Mouse (Mus musculus) hindbrain, embryonic 11.5 days (tissue): ENCODE measurements around the gene Alg9. TPM values are rescaled to one million over a fixed set of nuclear protein-coding genes. Genes with fewer than 3 reads are reported as not detected.

Experiments used
- ATAC-seq: fragments of 200-750 bp; cut with Nextera tagmentation; 2 replicates; pipeline ENCODE4 v1.8.0; 2017; ENCODE audit warnings: mild to moderate bottlenecking, moderate TSS enrichment, moderate library complexity; ENCODE audit not compliant: low FRiP score
- DNase-seq: peaks from one replicate; pipeline ENCODE4 v3.0.0-alpha.2; 2015; ENCODE audit warnings: low spot score
- H3K27ac ChIP-seq: fragments of 300-500 bp; sonication (generic); 2 replicates; pipeline ENCODE4 v1.5.1; 2014; ENCODE audit warnings: mild to moderate bottlenecking, low read depth, low read length
- H3K27me3 ChIP-seq: fragments of 300-500 bp; sonication (generic); 2 replicates; pipeline ENCODE4 v1.6.1; 2014; ENCODE audit warnings: mild to moderate bottlenecking, low read length, moderate library complexity, mixed read lengths; ENCODE audit not compliant: control insufficient read depth, insufficient read depth
- H3K36me3 ChIP-seq: fragments of 300-500 bp; sonication (generic); 2 replicates; pipeline ENCODE4 v1.6.1; 2014; ENCODE audit warnings: mild to moderate bottlenecking, low read length, moderate library complexity, mixed read lengths; ENCODE audit not compliant: control insufficient read depth, insufficient read depth
- H3K4me1 ChIP-seq: fragments of 300-500 bp; sonication (generic); replicated peaks from 2 replicates; pipeline ENCODE4 v1.6.1; 2014; ENCODE audit warnings: low read length, mixed read lengths; ENCODE audit not compliant: control insufficient read depth, insufficient read depth
- H3K4me2 ChIP-seq: fragments of 300-500 bp; sonication (generic); replicated peaks from 2 replicates; pipeline ENCODE4 v1.6.1; 2014; ENCODE audit warnings: mild to moderate bottlenecking, low read depth, low read length
- H3K4me3 ChIP-seq: fragments of 300-500 bp; sonication (generic); 2 replicates; pipeline ENCODE4 v1.5.1; 2014; ENCODE audit warnings: low read depth, low read length
- H3K9ac ChIP-seq: fragments of 300-500 bp; sonication (generic); 2 replicates; pipeline ENCODE4 v1.6.1; 2014; ENCODE audit warnings: low read depth, low read length
- H3K9me3 ChIP-seq: fragments of 300-500 bp; sonication (generic); 2 replicates; pipeline ENCODE4 v1.6.1; 2016; ENCODE audit warnings: low read length; ENCODE audit not compliant: control insufficient read depth
- WGBS: fragments of 180-500 bp; shearing (Covaris S2); extraction: QIAGEN DNeasy Blood & Tissue Kit; methylation state at CpG from one replicate; pipeline ENCODE4 v1.1.7; 2014; 5-methylcytosine and 5-hydroxymethylcytosine counted together
- polyA plus RNA-seq: library from polyadenylated mRNA; unstranded; fragments of >200 nt; fragmentation: Nextera tagmentation; extraction: Ambion mirVana; gene quantifications from 2 replicates; pipeline ENCODE4 v1.2.1, GENCODE M21; 2014

Alg9 gene
- polyA plus RNA-seq, 1 experiment from 2014 or later: 39.3 TPM

- Histone ChIP-seq H3K9me3 (no peaks in the 10 kb centered on the region), H3K4me2 (no peak within 1 kb of the TSS), H3K4me1 (no peaks in the 10 kb centered on the region), H3K36me3 (no peaks in the 10 kb centered on the region), H3K4me3 (no peak within 1 kb of the TSS), H3K27me3 (no peaks in the 10 kb centered on the region), H3K9ac (no peak within 1 kb of the TSS), H3K27ac (no peak within 1 kb of the TSS)
- WGBS: 71% methylated on average over 14 of the region's 14 CpGs
- DNase-seq (no peak), ATAC-seq (no peak)
Observed at GRCm38 (mm10) chr9:50752054-50752602, 22.7 kb upstream of the Alg9 start, which contains the start of gene Hspb2. Gene Hspb2, minus strand, starts transcription at chr9:50752354.

DNA sequence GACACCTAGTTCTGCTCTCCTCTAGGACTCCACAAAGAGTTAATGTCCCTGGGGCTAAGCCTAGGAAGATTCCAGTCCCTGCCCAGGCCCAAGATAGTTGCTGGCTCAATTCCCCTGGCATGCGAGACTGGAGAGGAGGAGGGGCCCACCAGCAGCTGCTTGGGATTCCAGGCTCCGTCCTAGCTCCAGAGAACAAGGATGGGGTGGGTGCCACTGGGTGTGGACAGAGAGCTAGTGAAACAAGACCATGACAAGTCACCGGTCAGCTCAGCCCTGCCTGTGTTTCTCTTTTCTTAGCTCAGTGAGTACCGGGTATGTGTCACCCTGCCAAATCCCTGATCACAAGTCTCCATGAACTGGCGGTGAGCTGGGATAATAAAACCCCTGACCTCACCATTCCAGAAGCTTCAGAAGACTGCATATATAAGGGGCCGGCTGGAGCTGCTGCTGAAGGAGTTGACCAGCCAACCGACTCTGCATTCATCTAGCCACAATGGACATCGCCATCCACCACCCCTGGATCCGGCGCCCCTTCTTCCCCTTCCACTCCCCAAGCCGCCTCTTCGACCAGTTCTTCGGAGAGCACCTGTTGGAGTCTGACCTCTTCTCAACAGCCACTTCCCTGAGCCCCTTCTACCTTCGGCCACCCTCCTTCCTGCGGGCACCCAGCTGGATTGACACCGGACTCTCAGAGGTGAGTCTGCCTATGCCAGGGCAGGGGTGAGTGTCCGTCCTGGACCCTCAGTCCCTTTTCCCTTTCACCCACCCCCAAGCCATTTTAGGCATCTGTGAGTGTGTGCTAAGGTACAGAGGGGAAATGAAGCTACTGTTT is 21.8 kb upstream of the Alg9 start:
- H3K9ac ChIP-seq: no peak overlapping the region
- no peak for ATAC-seq

GRCm38 (mm10) chr9:50753947-50754346 is 20.9 kb upstream of the Alg9 start:
- Histone ChIP-seq H3K9me3 (no peaks in the 10 kb centered on the region), H3K36me3 (no peaks in the 10 kb centered on the region), H3K4me3 (no peak overlapping the region), H3K27ac (no peak overlapping the region), H3K9ac (no peak overlapping the region), H3K4me2 (no peak overlapping the region), H3K4me1 (no peaks in the 10 kb centered on the region), H3K27me3 (no peaks in the 10 kb centered on the region)
- ATAC-seq (no peak), DNase-seq (no peak)
- WGBS: 72% methylated on average over 7 of the region's 7 CpGs

More for the DNA sequence above, 21.8 kb upstream of the Alg9 start:
- Histone ChIP-seq H3K27me3 (no peaks in the 10 kb centered on the region), H3K4me3 (no peak overlapping the region), H3K9me3 (no peaks in the 10 kb centered on the region), H3K4me1 (no peaks in the 10 kb centered on the region), H3K36me3 (no peaks in the 10 kb centered on the region), H3K27ac (no peak overlapping the region), H3K4me2 (no peak overlapping the region)
- DNase-seq: no peak
- 73% methylated on average over 17 of the region's 17 CpGs for WGBS

DNA sequence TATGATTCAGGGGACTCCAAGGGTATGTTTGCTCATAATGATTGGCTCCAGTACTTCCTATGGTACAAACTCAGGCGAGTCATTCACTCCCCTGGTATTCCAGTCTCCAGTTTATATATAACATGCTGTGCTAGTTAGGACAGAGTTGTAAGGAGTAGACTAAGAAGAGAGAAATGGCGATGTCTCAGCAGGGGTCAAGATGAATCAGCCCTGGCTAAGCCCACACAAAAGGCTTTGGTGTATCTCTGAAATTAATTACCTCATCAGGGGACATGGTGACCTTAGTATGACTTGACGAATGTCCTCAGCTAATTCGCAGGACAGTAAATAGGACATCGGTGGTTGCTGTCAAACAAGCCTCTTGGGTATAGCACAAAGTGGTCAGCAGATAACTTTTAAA is 18.1 kb upstream of the Alg9 start:
- Histone ChIP-seq H3K27me3 (no peaks in the 10 kb centered on the region), H3K36me3 (no peaks in the 10 kb centered on the region), H3K4me2 (no peak overlapping the region), H3K4me1 (no peaks in the 10 kb centered on the region), H3K4me3 (no peak overlapping the region), H3K9ac (no peak overlapping the region), H3K27ac (no peak overlapping the region), H3K9me3 (no peaks in the 10 kb centered on the region)
- DNase-seq: no peak
- WGBS: 50% methylated on average over 5 of the region's 5 CpGs
- ATAC-seq: no peak

- DNase-seq (no peak), ATAC-seq (no peak)
- H3K9me3 ChIP-seq: no peaks in the 10 kb centered on the region
- H3K27me3 ChIP-seq: no peaks in the 10 kb centered on the region
- no peak overlapping the region for H3K4me2 ChIP-seq
- WGBS: 74% methylated on average over 6 of the region's 6 CpGs
- no peaks in the 10 kb centered on the region for H3K36me3 ChIP-seq
- H3K9ac ChIP-seq: no peak overlapping the region
- H3K4me1 ChIP-seq: no peaks in the 10 kb centered on the region
- no peak overlapping the region for H3K4me3 ChIP-seq
- no peak overlapping the region for H3K27ac ChIP-seq
Observed at GRCm38 (mm10) chr9:50761520-50762243, 13.1 kb upstream of the Alg9 start.

GRCm38 (mm10) chr9:50763331-50763730 is 11.5 kb upstream of the Alg9 start:
- Histone ChIP-seq H3K4me3 (no peak overlapping the region), H3K4me1 (peaks cover 2% of the 10 kb centered on the region; the same call in 1 of the 2 replicates), H3K9ac (no peak overlapping the region), H3K27me3 (no peaks in the 10 kb centered on the region), H3K9me3 (no peaks in the 10 kb centered on the region), H3K36me3 (no peaks in the 10 kb centered on the region), H3K4me2 (no peak overlapping the region), H3K27ac (no peak overlapping the region)
- 71% methylated on average over 1 of the region's 1 CpGs for WGBS
- ATAC-seq (no peak), DNase-seq (peak; percentile 51)

DNA sequence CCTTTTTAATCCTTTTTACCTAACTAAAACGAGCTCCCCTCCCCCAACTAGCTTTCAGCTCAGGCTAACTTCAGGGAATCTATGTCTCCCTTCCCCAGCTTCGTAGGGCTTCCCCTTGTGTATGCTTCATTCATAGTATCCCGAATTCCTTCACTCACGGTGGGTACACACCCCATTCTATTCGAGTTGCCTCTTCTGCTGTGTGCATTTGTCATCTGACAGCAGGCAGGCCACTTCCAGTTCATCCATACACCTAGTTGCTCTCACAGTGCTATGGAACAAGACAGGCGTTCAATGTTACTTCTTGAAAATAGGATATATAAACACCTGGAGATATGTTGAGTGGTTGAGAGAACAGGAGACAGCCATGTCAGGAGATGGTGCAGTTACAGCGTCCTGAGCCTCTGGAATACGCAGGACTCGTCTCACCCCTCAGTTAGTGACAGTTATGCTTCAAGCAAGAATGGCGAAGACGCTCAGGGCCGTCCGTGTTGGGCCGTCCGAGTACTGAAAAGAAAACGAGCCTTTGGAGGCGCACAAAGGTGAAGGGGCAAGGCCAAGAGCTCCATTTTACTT is 7.2 kb upstream of the Alg9 start:
- H3K36me3 ChIP-seq: no peaks in the 10 kb centered on the region
- H3K4me2 ChIP-seq: peak overlapping the region; percentile 61
- WGBS: 6% methylated on average over 17 of the region's 17 CpGs
- 0 out of 2 replicates have a peak overlapping the region, but pooled peaks have one; percentile 73 for H3K27ac ChIP-seq
- H3K4me1 ChIP-seq: peaks cover 2% of the 10 kb centered on the region; the same call in 1 of the 2 replicates
- H3K4me3 ChIP-seq: peak overlapping the region; percentile 55
- peak overlapping the region; percentile 59 for H3K9ac ChIP-seq
- DNase-seq: no peak
- no peaks in the 10 kb centered on the region for H3K9me3 ChIP-seq
- no peaks in the 10 kb centered on the region for H3K27me3 ChIP-seq
- ATAC-seq: peak; percentile 8; the same call in 1 of the 2 replicates

- Histone ChIP-seq H3K9me3 (no peaks in the 10 kb centered on the region), H3K4me3 (peak within 1 kb of the TSS; percentile 55), H3K36me3 (no peaks in the 10 kb centered on the region), H3K4me2 (peak within 1 kb of the TSS; percentile 61), H3K27ac (peak within 1 kb of the TSS; percentile 73), H3K27me3 (no peaks in the 10 kb centered on the region), H3K4me1 (peaks cover 2% of the 10 kb centered on the region; the same call in 1 of the 2 replicates), H3K9ac (peak within 1 kb of the TSS; percentile 59)
- DNase-seq: peak; percentile 99
- peak; percentile 97 for ATAC-seq
- 6% methylated on average over 59 of the region's 59 CpGs for WGBS
Observed at GRCm38 (mm10) chr9:50768107-50769002, 6.5 kb upstream of the Alg9 start, which contains the start of gene Fdxacb1. Gene Fdxacb1, plus strand, starts transcription at chr9:50768236.
